Mouse (Mus musculus) duodenum, adult 2 months (tissue): ENCODE data around the gene Bcl2l11. TPM values are rescaled to one million over a fixed set of nuclear protein-coding genes. Genes with fewer than 3 reads are reported as not detected.

Experiments used
- polyA plus RNA-seq: library from polyadenylated mRNA; depleted of rRNA; stranded (reverse); fragments of >200 nt; gene quantifications from 2 replicates; pipeline ENCODE4 v1.2.3, GENCODE M21; 2012; ENCODE audit warnings: low replicate concordance; rRNA removed

The Bcl2l11 gene
- 5.0 and 5.7 TPM in 2 replicates for polyA plus RNA-seq

GRCm38 (mm10) chr2:128125635-128126470 is at the start of gene Bcl2l11:
Gene Bcl2l11, plus strand, starts transcription at chr2:128126038.

